Mouse (Mus musculus): ENCODE measurements around the gene 2810006K23Rik. TPM values are rescaled to one million over a fixed set of nuclear protein-coding genes. Genes with fewer than 3 reads are reported as not detected.

The 2810006K23Rik gene
- polyA plus RNA-seq (2014; fragmentation: Illumina TruSeq; extraction: RNeasy Lipid Tissue Mini Kit (QIAGEN cat#74804); ENCODE audit: low replicate concordance): 8.9 TPM

GRCm38 (mm10) chr5:124327510-124328364, at the start of gene 2810006K23Rik, which contains the start of gene Mphosph9:
TSS of gene 2810006K23Rik (plus strand) at chr5:124328089.
TSS of gene Mphosph9 (minus strand) at chr5:124327972.

GRCm38 (mm10) chr5:124362982-124363381, 35.1 kb downstream of the 2810006K23Rik start, which contains the start of gene Cdk2ap1:
TSS of gene Cdk2ap1 (minus strand) at chr5:124363082.

Other genes starting within 250 kb of the 2810006K23Rik start
- 1.2 TPM for gene Abcb9, start 232.3 kb upstream of the 2810006K23Rik start, polyA plus RNA-seq (2014; fragmentation: Illumina TruSeq; extraction: RNeasy Lipid Tissue Mini Kit (QIAGEN cat#74804); ENCODE audit: low replicate concordance)
- gene Ogfod2, start 215.8 kb upstream of the 2810006K23Rik start, polyA plus RNA-seq (2014; fragmentation: Illumina TruSeq; extraction: RNeasy Lipid Tissue Mini Kit (QIAGEN cat#74804); ENCODE audit: low replicate concordance): 0.37 TPM
- gene Arl6ip4, start 212.0 kb upstream of the 2810006K23Rik start, polyA plus RNA-seq (2014; fragmentation: Illumina TruSeq; extraction: RNeasy Lipid Tissue Mini Kit (QIAGEN cat#74804); ENCODE audit: low replicate concordance): 1.5 TPM
- 0.71 TPM for gene Pitpnm2, start 78.3 kb upstream of the 2810006K23Rik start, polyA plus RNA-seq (2014; fragmentation: Illumina TruSeq; extraction: RNeasy Lipid Tissue Mini Kit (QIAGEN cat#74804); ENCODE audit: low replicate concordance)
- 5.5 TPM for gene Mphosph9, start 117 bp upstream of the 2810006K23Rik start, polyA plus RNA-seq (2014; fragmentation: Illumina TruSeq; extraction: RNeasy Lipid Tissue Mini Kit (QIAGEN cat#74804); ENCODE audit: low replicate concordance)
- 95.1 TPM for gene Cdk2ap1, start 35.0 kb downstream of the 2810006K23Rik start, polyA plus RNA-seq (2014; fragmentation: Illumina TruSeq; extraction: RNeasy Lipid Tissue Mini Kit (QIAGEN cat#74804); ENCODE audit: low replicate concordance)
- 76.9 TPM for gene Sbno1, start 97.9 kb downstream of the 2810006K23Rik start, polyA plus RNA-seq (2014; fragmentation: Illumina TruSeq; extraction: RNeasy Lipid Tissue Mini Kit (QIAGEN cat#74804); ENCODE audit: low replicate concordance)
- gene Kmt5a, start 111.8 kb downstream of the 2810006K23Rik start, polyA plus RNA-seq (2014; fragmentation: Illumina TruSeq; extraction: RNeasy Lipid Tissue Mini Kit (QIAGEN cat#74804); ENCODE audit: low replicate concordance): 63.4 TPM
- gene Rilpl2, start 150.3 kb downstream of the 2810006K23Rik start, polyA plus RNA-seq (2014; fragmentation: Illumina TruSeq; extraction: RNeasy Lipid Tissue Mini Kit (QIAGEN cat#74804); ENCODE audit: low replicate concordance): 0.63 TPM
- gene Snrnp35, start 155.0 kb downstream of the 2810006K23Rik start, polyA plus RNA-seq (2014; fragmentation: Illumina TruSeq; extraction: RNeasy Lipid Tissue Mini Kit (QIAGEN cat#74804); ENCODE audit: low replicate concordance): 0.41 TPM
- 1.7 TPM for gene Rilpl1, start 203.3 kb downstream of the 2810006K23Rik start, polyA plus RNA-seq (2014; fragmentation: Illumina TruSeq; extraction: RNeasy Lipid Tissue Mini Kit (QIAGEN cat#74804); ENCODE audit: low replicate concordance)
- 1,195 TPM for gene Tmed2, start 212.6 kb downstream of the 2810006K23Rik start, polyA plus RNA-seq (2014; fragmentation: Illumina TruSeq; extraction: RNeasy Lipid Tissue Mini Kit (QIAGEN cat#74804); ENCODE audit: low replicate concordance)
- gene Ddx55, start 224.8 kb downstream of the 2810006K23Rik start, polyA plus RNA-seq (2014; fragmentation: Illumina TruSeq; extraction: RNeasy Lipid Tissue Mini Kit (QIAGEN cat#74804); ENCODE audit: low replicate concordance): 12.3 TPM